Mouse (Mus musculus) left cerebral cortex, postnatal 36 days (tissue): Measurements from ENCODE around the gene Igsf9b. TPM values are rescaled to one million over a fixed set of nuclear protein-coding genes. Genes with fewer than 3 reads are reported as not detected.

ENCODE experiments used
- DNase-seq, 2 experiments: peaks; one replicate each; pipeline ENCODE4 v3.0.0; 2021 to 2022; ENCODE audit warnings: low spot score in 2 of 2, mixed read lengths in 1 of 2
- intact Hi-C: fragments of 180-260 bp; cut with DNase I; formaldehyde crosslinking; loops from one replicate; pipeline ENCODE4 v1.15.1; 2025
- total RNA-seq, 2 experiments: library from RNA; stranded (reverse); gene quantifications; 2 replicates each; pipeline ENCODE4 v1.2.3; 2021

Igsf9b gene
- 10 to 100 TPM; 49.8 to 69.8 TPM for total RNA-seq

- intact Hi-C loops = loop anchor here (5.0 kb wide), 1 partner anchor 106 kb away; no protein-coding TSS in a partner anchor
- peak; percentile 95 to 96 for DNase-seq
These were observed at the start of gene Igsf9b for GRCm38 (mm10) chr9:27298411-27299285. Gene Igsf9b, plus strand, starts transcription at chr9:27299204.

DNA sequence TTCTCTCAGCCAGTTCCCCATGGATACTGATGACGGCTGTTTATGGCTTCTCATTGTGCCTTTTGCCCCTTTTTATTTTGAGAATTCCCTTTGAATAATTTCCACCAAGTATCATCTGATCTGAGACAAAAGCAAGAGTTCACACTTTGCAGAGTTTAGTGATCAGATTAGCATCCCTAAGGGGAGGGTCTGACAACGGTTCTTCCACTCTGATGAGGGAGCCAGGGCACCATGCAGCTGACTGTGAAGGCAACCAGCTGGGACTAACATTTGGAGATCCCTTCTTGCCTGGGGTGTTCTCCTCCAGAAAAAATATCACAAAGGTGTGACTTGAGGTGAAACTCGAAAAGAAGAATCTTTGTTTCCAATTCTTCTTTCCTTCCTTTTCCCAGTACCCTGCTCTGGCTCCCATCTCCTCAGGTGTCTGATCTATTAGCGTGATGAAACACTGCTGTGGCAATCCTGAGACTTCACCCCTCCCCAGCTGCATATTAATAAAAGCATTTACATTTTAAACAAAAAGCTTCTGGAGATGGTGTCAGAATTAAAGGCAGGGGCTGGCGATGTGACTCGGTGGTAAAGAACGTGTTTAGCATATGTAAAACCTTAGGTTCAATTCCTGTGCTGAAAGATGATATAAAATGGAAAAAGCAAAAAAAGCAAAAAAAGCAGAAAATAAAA, 46.8 kb upstream of the Igsf9b start:
- intact Hi-C loops = no loop called here
- no peak for DNase-seq

- no peak for DNase-seq
- intact Hi-C loops = no loop called here
These were observed 42.5 kb upstream of the Igsf9b start for GRCm38 (mm10) chr9:27256454-27256853.

GRCm38 (mm10) chr9:27260378-27260947, 38.5 kb upstream of the Igsf9b start:
- intact Hi-C loops = no loop called here
- DNase-seq = no peak

- peak in 1 of 2 experiments; percentile 31 for DNase-seq
- intact Hi-C loops = no loop called here
These were observed 37.1 kb upstream of the Igsf9b start for GRCm38 (mm10) chr9:27261905-27262304.

- no peak for DNase-seq
- intact Hi-C loops = no loop called here
These were observed 34.0 kb upstream of the Igsf9b start for GRCm38 (mm10) chr9:27265009-27265408.

- intact Hi-C loops = no loop called here
These were observed 31.1 kb upstream of the Igsf9b start for GRCm38 (mm10) chr9:27267878-27268277.

GRCm38 (mm10) chr9:27268493-27268892, 30.5 kb upstream of the Igsf9b start:
- intact Hi-C loops = no loop called here

More at GRCm38 (mm10) chr9:27267878-27268277, 31.1 kb upstream of the Igsf9b start:
- DNase-seq = no peak

GRCm38 (mm10) chr9:27269322-27269721, 29.7 kb upstream of the Igsf9b start:
- intact Hi-C loops = no loop called here

More at GRCm38 (mm10) chr9:27268493-27268892, 30.5 kb upstream of the Igsf9b start:
- DNase-seq = no peak

GRCm38 (mm10) chr9:27269904-27270303, 29.1 kb upstream of the Igsf9b start:
- intact Hi-C loops = no loop called here
- DNase-seq = no peak

More at GRCm38 (mm10) chr9:27269322-27269721, 29.7 kb upstream of the Igsf9b start:
- no peak for DNase-seq

GRCm38 (mm10) chr9:27271899-27272298, 27.1 kb upstream of the Igsf9b start:
- intact Hi-C loops = no loop called here
- no peak for DNase-seq

DNA sequence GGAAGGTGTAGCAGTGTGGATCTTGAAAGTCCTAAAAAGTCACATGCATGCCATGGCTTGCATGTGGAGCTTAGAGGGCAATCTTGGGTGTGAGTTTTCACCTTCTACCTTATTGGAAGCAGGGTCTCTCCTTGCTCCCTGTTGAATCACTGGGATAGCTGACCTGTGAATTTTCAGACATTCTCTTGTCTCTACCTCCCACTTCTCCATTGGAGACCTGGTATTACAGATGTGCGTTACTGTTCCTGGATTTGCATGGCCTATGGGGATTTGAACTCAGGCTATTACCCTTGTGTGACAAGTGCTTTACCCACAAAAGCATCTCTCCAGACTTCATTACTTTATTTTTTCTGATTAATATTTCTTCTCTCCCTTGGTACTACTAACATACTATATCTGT, 26.1 kb upstream of the Igsf9b start:
- DNase-seq = no peak
- intact Hi-C loops = no loop called here

DNA sequence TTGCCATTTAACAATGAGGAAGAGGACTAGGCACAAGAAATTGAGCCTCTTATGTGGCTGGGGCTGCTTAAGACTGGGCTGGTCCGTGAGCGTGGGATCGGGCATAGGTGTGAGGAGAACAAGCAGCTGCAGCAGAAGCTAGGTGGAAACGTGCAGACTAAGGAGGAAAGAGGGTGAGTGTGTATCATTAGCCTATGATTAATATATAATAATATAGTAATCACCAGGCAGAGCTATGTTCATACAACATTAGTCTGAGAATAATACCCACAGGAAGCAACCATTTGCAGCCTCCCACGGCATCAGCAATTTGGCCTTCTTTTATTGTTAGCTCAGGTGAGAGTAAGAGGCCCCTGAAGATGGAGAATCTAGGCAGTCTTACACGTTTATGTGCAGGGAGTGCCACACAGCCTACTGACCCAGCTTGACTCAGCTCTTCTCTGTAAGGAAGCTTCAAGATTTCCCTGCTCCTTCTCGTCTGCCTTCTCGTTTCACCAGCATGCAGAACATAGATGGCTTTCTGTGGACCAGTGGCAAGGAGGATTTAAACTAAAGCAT, 22.6 kb upstream of the Igsf9b start:
- intact Hi-C loops = no loop called here

DNA sequence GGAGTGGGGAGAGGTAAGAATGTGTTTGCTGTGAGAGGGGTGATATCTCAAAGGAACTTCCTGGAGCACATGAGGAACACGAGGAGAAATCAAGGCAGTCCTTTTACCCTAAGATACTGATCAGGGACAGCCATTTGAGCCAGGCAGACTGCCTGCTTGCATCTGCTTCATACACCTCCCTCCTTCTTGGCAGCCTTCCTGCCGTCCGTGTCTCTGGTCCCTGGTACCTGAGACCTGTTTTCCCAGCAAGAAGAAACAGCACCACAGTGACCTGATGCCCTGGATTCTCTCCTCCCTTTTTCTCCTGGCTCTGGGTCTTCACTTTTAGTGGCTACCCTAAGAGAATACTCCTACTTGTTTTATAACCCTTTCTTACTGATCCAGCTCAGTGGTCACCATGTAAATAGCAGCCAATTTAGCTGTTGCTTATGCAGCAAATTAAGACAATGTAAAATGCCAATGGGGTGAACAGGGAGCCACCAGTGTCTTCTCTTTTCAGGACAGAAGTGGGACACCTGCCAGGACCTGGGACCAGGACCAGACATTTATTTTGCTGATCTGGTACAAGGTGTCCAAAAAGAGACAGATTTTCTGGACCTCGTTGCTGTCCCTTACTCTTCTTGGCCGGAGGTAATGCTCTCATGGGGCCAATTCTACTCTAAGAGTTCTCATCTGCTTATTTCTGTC, 21.5 kb upstream of the Igsf9b start:
- no peak for DNase-seq
- intact Hi-C loops = no loop called here

More for the DNA sequence above, 22.6 kb upstream of the Igsf9b start:
- no peak for DNase-seq

GRCm38 (mm10) chr9:27279041-27279440, 20.0 kb upstream of the Igsf9b start:
- DNase-seq = no peak
- intact Hi-C loops = no loop called here

DNA sequence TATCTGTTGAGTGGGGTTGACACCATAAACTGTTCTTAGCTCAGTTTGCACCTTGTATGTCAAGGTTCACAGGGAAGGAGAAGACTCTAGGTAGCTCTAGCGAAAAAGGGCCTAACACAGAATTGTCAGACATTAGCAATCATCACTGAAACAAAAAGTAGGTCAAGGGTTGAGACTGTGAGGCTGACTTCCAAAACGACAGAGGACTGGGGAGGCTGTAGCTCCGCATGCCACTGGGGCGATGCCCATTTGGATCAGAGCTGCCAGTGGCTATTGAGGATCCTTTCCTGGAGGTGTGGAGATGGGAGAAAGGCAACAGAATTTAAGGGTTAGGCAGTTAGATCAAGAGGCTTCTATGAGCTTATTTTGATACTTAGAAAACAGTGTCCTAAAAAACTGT, 18.0 kb upstream of the Igsf9b start:
- intact Hi-C loops = no loop called here
- DNase-seq = no peak

GRCm38 (mm10) chr9:27285719-27286249, 13.2 kb upstream of the Igsf9b start:
- intact Hi-C loops = no loop called here

GRCm38 (mm10) chr9:27286296-27286695, 12.7 kb upstream of the Igsf9b start:
- intact Hi-C loops = no loop called here
- no peak for DNase-seq

More at GRCm38 (mm10) chr9:27285719-27286249, 13.2 kb upstream of the Igsf9b start:
- DNase-seq = no peak

DNA sequence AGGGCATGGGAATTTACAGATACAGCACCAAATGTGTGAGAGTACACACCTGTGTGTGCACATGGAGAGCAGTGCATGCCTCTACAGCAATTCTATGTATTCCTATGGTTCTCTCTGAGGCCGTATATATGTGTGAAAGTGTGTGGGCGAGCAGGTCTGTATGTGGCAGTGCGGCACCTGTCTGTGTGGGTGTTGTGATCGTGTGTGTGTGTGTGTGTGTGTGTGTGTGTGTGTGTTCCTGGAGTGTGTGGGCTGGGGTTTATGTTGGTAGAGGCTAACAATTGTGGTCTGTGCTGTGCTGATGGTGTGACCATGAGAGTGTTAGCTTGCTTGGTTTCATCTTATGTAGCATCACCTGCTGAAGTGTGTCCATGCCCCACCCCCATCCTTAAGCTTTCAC, 12.1 kb upstream of the Igsf9b start:
- DNase-seq = no peak
- intact Hi-C loops = loop anchor here (1.0 kb wide), 1 partner anchor 79 kb away; no protein-coding TSS in a partner anchor
